25 mouse cellular contexts compared by ENCODE assay signal in the genomic region with DNA sequence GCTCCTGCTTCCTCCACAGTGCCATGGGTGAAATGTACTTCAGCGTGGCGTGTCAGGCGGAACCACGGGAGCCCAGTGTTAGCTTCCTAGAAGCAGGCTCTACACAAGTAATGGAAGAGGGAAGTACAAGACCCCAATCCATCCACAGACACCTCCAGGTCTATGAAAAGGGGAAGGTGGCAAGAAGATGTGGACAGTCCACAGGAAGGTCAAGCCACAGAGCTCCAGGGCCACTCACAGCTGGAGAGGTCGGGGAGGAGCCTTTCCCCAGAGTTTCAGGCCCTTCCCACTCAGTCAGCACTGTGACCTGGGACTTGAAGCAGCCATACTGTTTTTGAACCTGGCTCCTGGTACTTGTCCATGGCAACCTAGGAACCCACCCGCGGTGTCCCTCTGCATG. TPM values are rescaled to one million over a fixed set of nuclear protein-coding genes. Genes with fewer than 3 reads are reported as not detected.
DNase-seq lines count a peak whose midpoint lies in the region; ATAC-seq and TF ChIP-seq lines count a peak whose summit lies in the region.
"Had no signal": no experiment of that assay in that cellular context is flagged by ENCODE, and none has a peak within 500 bp of the region (broad histone marks: within the 10 kb centered on the region; RNA-seq: fewer than 3 reads in every experiment).

No protein-coding gene starts in this region.

- no peaks in the 10 kb centered on the region for H3K9me3 ChIP-seq in heart, postnatal 0 days (replicated peaks; ENCODE audit: control insufficient read depth, low read length)
- no peaks in the 10 kb centered on the region for H3K9me3 ChIP-seq in liver, embryonic 15.5 days (replicated peaks)
- H3K9me3 ChIP-seq in liver, postnatal 0 days (ENCODE audit: low read length): no peaks in the 10 kb centered on the region
- H3K9me3 ChIP-seq in embryonic facial prominence, embryonic 15.5 days (replicated peaks): no peaks in the 10 kb centered on the region
- H3K9me3 ChIP-seq: forebrain, embryonic 10.5 days; hindbrain, embryonic 15.5 days; intestine, embryonic 15.5 days; megakaryocyte, embryonic 14.5 days had no signal

- no peak for ATAC-seq in heart, postnatal 0 days (ENCODE audit: insufficient read depth, low read depth)
- no peak for ATAC-seq in liver, embryonic 15.5 days (ENCODE audit: insufficient read depth)
- ATAC-seq in liver, postnatal 0 days: no peak
- no peak for ATAC-seq in embryonic facial prominence, embryonic 15.5 days (ENCODE audit: insufficient number of reproducible peaks, low FRiP score, low TSS enrichment, low read depth)
- ATAC-seq in megakaryocyte progenitor cell, adult 5-6 weeks (replicated peaks; ENCODE audit: poor library complexity): peak; percentile 69
- ATAC-seq: intestine, embryonic 15.5 days had no signal

- H3K4me3 ChIP-seq in heart, postnatal 0 days (ENCODE audit: low read depth, low read length): no peak overlapping the region
- H3K4me3 ChIP-seq in liver, embryonic 15.5 days (replicated peaks): no peak overlapping the region
- no peak overlapping the region for H3K4me3 ChIP-seq in liver, postnatal 0 days (ENCODE audit: low read depth, low read length)
- H3K4me3 ChIP-seq in embryonic facial prominence, embryonic 15.5 days (replicated peaks): no peak overlapping the region
- H3K4me3 ChIP-seq: forebrain, embryonic 10.5 days; hindbrain, embryonic 15.5 days; intestine, embryonic 15.5 days; left cerebral cortex, adult 2 months; megakaryocyte, embryonic 14.5 days had no signal

- no peak overlapping the region for H3K4me2 ChIP-seq in heart, postnatal 0 days (ENCODE audit: low read depth, low read length)
- no peak overlapping the region for H3K4me2 ChIP-seq in liver, embryonic 15.5 days
- H3K4me2 ChIP-seq in liver, postnatal 0 days (ENCODE audit: low read depth, low read length): no peak overlapping the region
- no peak overlapping the region for H3K4me2 ChIP-seq in embryonic facial prominence, embryonic 15.5 days (replicated peaks)
- H3K4me2 ChIP-seq: heart, embryonic 11.5 days; hindbrain, embryonic 15.5 days; intestine, embryonic 15.5 days had no signal

- TF ChIP-seq CTCF in heart, postnatal 0 days (IDR thresholded peaks at IDR 0.05; ENCODE audit: low read depth): no peak
- no peak for TF ChIP-seq CTCF in liver, postnatal 0 days (IDR thresholded peaks at IDR 0.05; ENCODE audit: low read depth)

- WGBS in heart, postnatal 0 days: 88% methylated on average over 7 of the region's 7 CpGs
- WGBS in liver, embryonic 15.5 days (ENCODE audit: insufficient replicate concordance): 69% methylated on average over 7 of the region's 7 CpGs
- whole genome bisulfite sequencing in liver, postnatal 0 days (ENCODE audit: insufficient replicate concordance): 71% methylated on average over 7 of the region's 7 CpGs
- 90% methylated on average over 7 of the region's 7 CpGs for WGBS in embryonic facial prominence, embryonic 15.5 days

- H3K36me3 ChIP-seq in heart, postnatal 0 days (replicated peaks; ENCODE audit: control insufficient read depth, insufficient read depth, low read length): peaks cover 39% of the 10 kb centered on the region
- peaks cover 42% of the 10 kb centered on the region for H3K36me3 ChIP-seq in liver, embryonic 15.5 days (replicated peaks)
- H3K36me3 ChIP-seq in liver, postnatal 0 days (replicated peaks; ENCODE audit: insufficient read depth, low read length): peaks cover 32% of the 10 kb centered on the region
- H3K36me3 ChIP-seq in embryonic facial prominence, embryonic 15.5 days: peaks cover 63% of the 10 kb centered on the region

- no peaks in the 10 kb centered on the region for H3K27me3 ChIP-seq in heart, postnatal 0 days (ENCODE audit: control insufficient read depth, insufficient read depth, low read length)
- no peaks in the 10 kb centered on the region for H3K27me3 ChIP-seq in liver, embryonic 15.5 days
- H3K27me3 ChIP-seq in liver, postnatal 0 days (ENCODE audit: insufficient read depth, low read length): no peaks in the 10 kb centered on the region
- H3K27me3 ChIP-seq in embryonic facial prominence, embryonic 15.5 days: no peaks in the 10 kb centered on the region
- H3K27me3 ChIP-seq: hindbrain, embryonic 15.5 days; intestine, embryonic 15.5 days; megakaryocyte, embryonic 14.5 days had no signal

- no peak overlapping the region for H3K9ac ChIP-seq in heart, postnatal 0 days (replicated peaks; ENCODE audit: low read depth, low read length)
- H3K9ac ChIP-seq in liver, embryonic 15.5 days: no peak overlapping the region
- no peak overlapping the region for H3K9ac ChIP-seq in liver, postnatal 0 days (replicated peaks)
- no peak overlapping the region for H3K9ac ChIP-seq in embryonic facial prominence, embryonic 15.5 days
- H3K9ac ChIP-seq: hindbrain, embryonic 15.5 days; intestine, embryonic 15.5 days had no signal

- no peak for DNase-seq in heart, postnatal 0 days (ENCODE audit: low spot score)
- no peak for DNase-seq in heart, adult 8-10 months (ENCODE audit: low spot score)
- no peak for DNase-seq in liver, postnatal 0 days
- DNase-seq in right cerebral cortex, postnatal 36 days (ENCODE audit: low spot score in 2 of 2): no peak
- DNase-seq: adrenal gland, adult 2 months; cerebellum, adult 11-12 months; cerebellum, postnatal 25 days; embryo, embryonic 11 days; heart, postnatal 36 days; kidney, adult 8-10 months; kidney, postnatal 25 days; liver; lung, postnatal 10 days; midbrain, embryonic 14.5 days; thymus, adult 18-20 months; thymus, postnatal 4 days had no signal

- TF ChIP-seq EP300 in heart, postnatal 0 days (IDR thresholded peaks at IDR 0.05; ENCODE audit: low read depth): no peak
- no peak for TF ChIP-seq EP300 in liver, postnatal 0 days (IDR thresholded peaks at IDR 0.05; ENCODE audit: low read depth)

- H3K27ac ChIP-seq in heart, postnatal 0 days (ENCODE audit: low read depth): peak overlapping the region; percentile 74
- H3K27ac ChIP-seq in liver, embryonic 15.5 days (replicated peaks): 0 out of 2 replicates have a peak overlapping the region, but pooled peaks have one; percentile 24
- no peak overlapping the region for H3K27ac ChIP-seq in liver, postnatal 0 days (ENCODE audit: low read depth)
- 0 out of 2 replicates have a peak overlapping the region, but pooled peaks have one; percentile 22 for H3K27ac ChIP-seq in embryonic facial prominence, embryonic 15.5 days (replicated peaks)
- H3K27ac ChIP-seq: forebrain, embryonic 10.5 days; hindbrain, embryonic 15.5 days; intestine, embryonic 15.5 days; left cerebral cortex, adult 2 months had no signal

- H3K4me1 ChIP-seq in heart, postnatal 0 days (ENCODE audit: control insufficient read depth, insufficient read depth): peaks cover 35% of the 10 kb centered on the region
- peaks cover 46% of the 10 kb centered on the region for H3K4me1 ChIP-seq in liver, embryonic 15.5 days (replicated peaks)
- H3K4me1 ChIP-seq in liver, postnatal 0 days (ENCODE audit: insufficient read depth): peaks cover 22% of the 10 kb centered on the region
- H3K4me1 ChIP-seq in embryonic facial prominence, embryonic 15.5 days: peaks cover 21% of the 10 kb centered on the region

RNA-seq across cellular contexts. Expression of a gene that starts 5.5 kb away (rescaled TPM):
- total RNA-seq in heart, postnatal 0 days (2014; rRNA removed; ENCODE audit: low replicate concordance): 112 and 136 TPM in 2 replicates
- 69.0 and 73.3 TPM in 2 replicates for polyA plus RNA-seq in heart, postnatal 0 days (2015; fragmentation: Nextera tagmentation; extraction: Ambion mirVana)
- total RNA-seq in heart, adult 8-10 months (2022): 10 to 100 TPM; 79.8 to 88.1 (median 85.0) TPM
- 46.8 and 56.2 TPM in 2 replicates for polyA plus RNA-seq in liver, embryonic 15.5 days (2015; fragmentation: Nextera tagmentation; extraction: Ambion mirVana)
- 35.6 and 37.7 TPM in 2 replicates for polyA plus RNA-seq in liver, postnatal 0 days (2015; fragmentation: Nextera tagmentation; extraction: Ambion mirVana)
- polyA plus RNA-seq in embryonic facial prominence, embryonic 15.5 days (2015; fragmentation: Nextera tagmentation; extraction: Ambion mirVana): 110 and 122 TPM in 2 replicates
- 26.0 and 36.8 TPM in 2 replicates for total RNA-seq in megakaryocyte progenitor cell, adult 5-6 weeks (2015)
- total RNA-seq in megakaryocyte progenitor cell, adult 5-6 weeks (2017): 11.4 and 14.5 TPM in 2 replicates

RNA-seq across cellular contexts. Expression of a gene that starts 8.9 kb away (rescaled TPM):
- 25.0 and 50.8 TPM in 2 replicates for total RNA-seq in heart, postnatal 0 days (2014; rRNA removed; ENCODE audit: low replicate concordance)
- polyA plus RNA-seq in heart, postnatal 0 days (2015; fragmentation: Nextera tagmentation; extraction: Ambion mirVana): 10.0 and 12.0 TPM in 2 replicates
- total RNA-seq in heart, adult 8-10 months (2022): 10 to 100 TPM; 14.9 to 18.5 (median 17.4) TPM
- 6.7 and 6.9 TPM in 2 replicates for polyA plus RNA-seq in liver, embryonic 15.5 days (2015; fragmentation: Nextera tagmentation; extraction: Ambion mirVana)
- 4.1 and 4.4 TPM in 2 replicates for polyA plus RNA-seq in liver, postnatal 0 days (2015; fragmentation: Nextera tagmentation; extraction: Ambion mirVana)
- polyA plus RNA-seq in embryonic facial prominence, embryonic 15.5 days (2015; fragmentation: Nextera tagmentation; extraction: Ambion mirVana): 29.4 and 30.1 TPM in 2 replicates
- 9.8 and 10.6 TPM in 2 replicates for total RNA-seq in megakaryocyte progenitor cell, adult 5-6 weeks (2015)
- 16.6 and 19.9 TPM in 2 replicates for total RNA-seq in megakaryocyte progenitor cell, adult 5-6 weeks (2017)

RNA-seq across cellular contexts. Expression of a gene that starts 17.4 kb away (rescaled TPM):
- 335 and 364 TPM in 2 replicates for total RNA-seq in heart, postnatal 0 days (2014; rRNA removed; ENCODE audit: low replicate concordance)
- 246 and 248 TPM in 2 replicates for polyA plus RNA-seq in heart, postnatal 0 days (2015; fragmentation: Nextera tagmentation; extraction: Ambion mirVana)
- total RNA-seq in heart, adult 8-10 months (2022): 100 to 1,000 TPM; 178 to 199 (median 189) TPM
- polyA plus RNA-seq in liver, embryonic 15.5 days (2015; fragmentation: Nextera tagmentation; extraction: Ambion mirVana): 54.1 and 59.1 TPM in 2 replicates
- 43.5 and 49.8 TPM in 2 replicates for polyA plus RNA-seq in liver, postnatal 0 days (2015; fragmentation: Nextera tagmentation; extraction: Ambion mirVana)
- polyA plus RNA-seq in embryonic facial prominence, embryonic 15.5 days (2015; fragmentation: Nextera tagmentation; extraction: Ambion mirVana): 428 and 442 TPM in 2 replicates
- 55.3 and 63.9 TPM in 2 replicates for total RNA-seq in megakaryocyte progenitor cell, adult 5-6 weeks (2015)
- 25.5 and 41.5 TPM in 2 replicates for total RNA-seq in megakaryocyte progenitor cell, adult 5-6 weeks (2017)

RNA-seq across cellular contexts. Expression of a gene that starts 30.0 kb away (rescaled TPM):
- 43.6 and 45.9 TPM in 2 replicates for total RNA-seq in heart, postnatal 0 days (2014; rRNA removed; ENCODE audit: low replicate concordance)
- polyA plus RNA-seq in heart, postnatal 0 days (2015; fragmentation: Nextera tagmentation; extraction: Ambion mirVana): 24.5 and 27.2 TPM in 2 replicates
- 10 to 100 TPM; 17.8 to 20.6 (median 19.6) TPM for total RNA-seq in heart, adult 8-10 months (2022)
- 23.8 and 28.9 TPM in 2 replicates for polyA plus RNA-seq in liver, embryonic 15.5 days (2015; fragmentation: Nextera tagmentation; extraction: Ambion mirVana)
- 25.6 and 27.9 TPM in 2 replicates for polyA plus RNA-seq in liver, postnatal 0 days (2015; fragmentation: Nextera tagmentation; extraction: Ambion mirVana)
- 30.4 and 37.3 TPM in 2 replicates for polyA plus RNA-seq in embryonic facial prominence, embryonic 15.5 days (2015; fragmentation: Nextera tagmentation; extraction: Ambion mirVana)
- total RNA-seq in megakaryocyte progenitor cell, adult 5-6 weeks (2015): 43.4 and 49.9 TPM in 2 replicates
- total RNA-seq in megakaryocyte progenitor cell, adult 5-6 weeks (2017): 60.7 and 69.8 TPM in 2 replicates

RNA-seq across cellular contexts. Expression of a gene that starts 38.1 kb away (rescaled TPM):
- total RNA-seq in heart, postnatal 0 days (2014; rRNA removed; ENCODE audit: low replicate concordance): 43.5 and 101 TPM in 2 replicates
- polyA plus RNA-seq in heart, postnatal 0 days (2015; fragmentation: Nextera tagmentation; extraction: Ambion mirVana): 51.7 and 57.5 TPM in 2 replicates
- 10 to 100 TPM; 40.7 to 59.5 (median 51.5) TPM for total RNA-seq in heart, adult 8-10 months (2022)
- polyA plus RNA-seq in liver, embryonic 15.5 days (2015; fragmentation: Nextera tagmentation; extraction: Ambion mirVana): 26.1 and 29.4 TPM in 2 replicates
- polyA plus RNA-seq in liver, postnatal 0 days (2015; fragmentation: Nextera tagmentation; extraction: Ambion mirVana): 28.2 and 30.5 TPM in 2 replicates
- 86.6 and 89.3 TPM in 2 replicates for polyA plus RNA-seq in embryonic facial prominence, embryonic 15.5 days (2015; fragmentation: Nextera tagmentation; extraction: Ambion mirVana)
- 15.2 and 19.2 TPM in 2 replicates for total RNA-seq in megakaryocyte progenitor cell, adult 5-6 weeks (2015)
- total RNA-seq in megakaryocyte progenitor cell, adult 5-6 weeks (2017): 13.6 and 13.8 TPM in 2 replicates
